Mouse (Mus musculus) megakaryocyte, embryonic 14.5 days (primary cell): ENCODE data around the gene Egln2.

ENCODE experiments used
- FLI1 ChIP-seq: IDR thresholded peaks from 2 replicates; pipeline ENCODE4 v1.6.1; 2012; ENCODE audit warnings: low read length, inconsistent platforms, mixed read lengths
- GATA1 ChIP-seq: IDR thresholded peaks from 3 replicates; pipeline ENCODE4 v1.6.1; 2012; ENCODE audit warnings: mixed read lengths, low read length, inconsistent platforms, borderline replicate concordance

GRCm38 (mm10) chr7:27159882-27160281, 6.7 kb downstream of the Egln2 start:
- TF ChIP-seq FLI1 (peak; percentile 26; the same call in 1 of the 2 replicates), GATA1 (no peak)
